Mouse (Mus musculus) erythroblast, embryonic 14.5 days (primary cell): ENCODE results near the gene Tcp11l2.

Source experiments
- GATA1 ChIP-seq: IDR thresholded peaks from 2 replicates; pipeline ENCODE4 v1.6.1; 2012; ENCODE audit warnings: low read length, inconsistent platforms, mixed read lengths
- TAL1 ChIP-seq: IDR thresholded peaks from 3 replicates; pipeline ENCODE4 v1.6.1; 2012; ENCODE audit warnings: low read length, inconsistent platforms, mixed read lengths

- no peak for TF ChIP-seq GATA1
- no peak for TF ChIP-seq TAL1
Measured at GRCm38 (mm10) chr10:84532191-84532889, 44.1 kb upstream of the Tcp11l2 start.
